Mouse (Mus musculus) NIH3T3 (cell line): Measurements from ENCODE around the gene Jdp2.

Experiments
- DNase-seq: peaks from one replicate; pipeline ENCODE4 v3.0.0-alpha.2; 2012; ENCODE audit warnings: low read depth

Gene Jdp2

DNA sequence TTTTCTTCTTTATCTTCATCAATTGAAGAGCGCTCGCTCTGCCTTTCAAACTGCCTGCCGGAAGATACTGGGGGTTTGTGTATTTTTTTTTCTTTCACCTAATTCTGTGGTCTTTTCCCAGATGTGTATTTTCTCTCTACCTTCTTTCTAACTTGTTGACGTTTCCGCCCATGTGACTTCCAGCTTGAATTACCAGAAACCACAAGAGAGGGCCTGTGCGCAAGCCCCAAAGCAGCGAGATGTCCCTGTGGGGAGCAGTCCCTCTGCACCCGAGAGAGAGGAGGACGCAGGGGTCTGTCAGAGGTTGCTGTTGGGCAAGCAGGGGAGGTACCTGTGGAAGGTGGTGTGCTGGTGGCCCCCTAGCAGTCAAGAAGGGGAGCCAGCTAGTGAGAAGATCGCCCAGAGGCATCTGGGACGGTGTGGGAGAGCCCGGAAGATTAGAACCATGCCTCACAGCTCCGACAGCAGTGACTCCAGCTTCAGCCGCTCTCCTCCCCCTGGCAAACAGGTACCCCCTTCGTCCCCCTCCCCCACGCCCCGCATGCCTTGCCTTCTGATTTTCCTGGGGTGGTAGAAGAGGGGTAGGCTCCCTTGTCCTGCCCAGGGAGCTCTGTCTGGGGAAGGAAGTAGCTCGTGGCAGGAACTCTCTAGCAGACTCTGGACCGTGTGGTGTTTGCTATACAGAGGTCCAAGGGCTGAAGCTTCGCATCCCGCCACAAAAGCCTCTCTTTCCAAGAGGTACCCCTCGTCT is 87.8 kb downstream of the Jdp2 start, which contains the start of gene Batf:
Gene Batf, plus strand, starts transcription at position 204 of the 751 bp plus-strand sequence.
- DNase-seq = no peak

DNA sequence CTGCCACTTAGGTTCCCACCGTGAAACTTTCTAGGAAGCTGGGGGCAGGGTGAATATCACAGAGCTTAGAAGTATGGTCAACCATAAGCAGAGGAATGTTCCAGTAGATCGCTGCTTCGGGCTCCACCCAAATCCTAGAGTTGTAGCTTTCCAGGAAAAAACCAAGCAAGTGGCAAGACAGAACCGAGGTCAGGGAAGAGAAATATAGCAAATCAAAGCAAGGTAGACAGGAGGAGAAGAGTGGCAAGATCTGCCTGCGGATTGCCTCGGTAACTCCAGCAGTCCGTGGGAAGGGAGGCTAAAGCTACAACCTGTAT is 88.3 kb downstream of the Jdp2 start:
- no peak for DNase-seq

DNA sequence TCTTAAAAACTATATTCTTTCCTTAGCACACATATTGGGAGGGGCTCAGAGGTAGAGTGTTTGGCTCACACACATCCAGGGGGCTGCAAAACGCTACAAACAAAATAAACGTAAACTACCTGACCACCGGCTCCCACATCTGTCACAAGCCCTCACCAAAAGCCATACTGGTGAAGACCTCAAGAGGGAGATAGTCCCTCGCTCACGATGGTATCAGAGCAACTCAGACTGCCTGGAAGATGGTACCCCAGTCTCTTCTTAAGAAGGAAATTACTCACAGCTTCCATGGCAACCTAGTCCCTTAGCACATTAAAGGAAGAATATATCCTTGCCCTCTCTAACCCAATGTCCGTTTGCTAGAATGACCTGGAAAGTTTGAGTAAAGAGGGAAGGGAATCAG is 89.0 kb downstream of the Jdp2 start:
- no peak for DNase-seq
